Mouse (Mus musculus): ENCODE measurements around the gene Ifit1bl2. TPM values are rescaled to one million over a fixed set of nuclear protein-coding genes. Genes with fewer than 3 reads are reported as not detected.

Gene Ifit1bl2
- total RNA-seq, 2 experiments from 2014 or later: 0.20 TPM; not detected in 1

DNA sequence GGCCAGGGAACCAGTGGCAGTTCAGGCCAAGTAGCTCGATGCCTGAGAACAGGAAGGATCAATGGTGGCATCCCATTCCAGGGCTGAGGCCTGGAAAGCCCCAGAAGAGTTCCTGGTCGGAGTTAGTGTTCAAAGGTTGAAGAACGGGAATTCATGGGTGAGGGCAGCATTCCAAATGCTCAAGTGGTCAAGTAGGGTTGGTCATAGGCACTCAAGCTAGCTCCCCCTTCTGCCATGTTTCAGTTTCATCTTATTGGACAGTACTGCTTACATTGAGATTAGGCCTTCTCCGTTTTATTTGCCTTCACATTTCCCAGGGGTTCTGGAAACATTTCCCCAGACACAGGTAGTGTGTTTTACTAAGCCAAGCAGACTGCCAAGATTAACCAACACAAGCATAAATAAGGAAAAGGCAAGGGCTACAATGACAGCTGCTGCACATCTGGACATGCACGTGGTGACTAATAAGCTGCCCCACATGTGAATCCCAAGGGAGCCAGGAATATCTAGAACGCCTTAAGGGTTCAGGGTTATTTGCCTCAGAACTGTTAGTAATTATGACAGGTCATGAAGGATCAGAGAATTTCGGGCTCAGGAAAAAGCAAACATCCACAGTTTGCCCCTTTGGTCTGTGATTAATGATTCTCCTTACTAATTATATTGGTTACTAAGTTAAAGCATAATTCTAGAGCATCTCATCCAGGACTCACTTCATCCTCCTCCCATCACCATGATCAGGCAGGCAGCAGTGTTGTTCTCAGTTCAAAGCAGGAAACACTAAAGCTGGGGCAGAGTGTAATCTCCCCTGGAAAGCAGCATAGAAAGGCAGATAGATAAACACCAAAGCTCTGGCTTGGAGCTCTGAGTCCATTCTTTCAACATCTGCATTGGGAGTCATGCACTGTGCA lies 71.3 kb downstream of the Ifit1bl2 start:
- no peak for DNase-seq (ENCODE audit: low spot score in 2 of 2)

Other genes with a start within 250 kb of the Ifit1bl2 start
- not detected for gene Ch25h, start 165.6 kb downstream of the Ifit1bl2 start, total RNA-seq (2021)
- 100 to 1,000 TPM; 118 to 120 TPM for gene Lipa, start 113.3 kb downstream of the Ifit1bl2 start, total RNA-seq (2021)
- 1 to 10 TPM; 4.2 to 5.5 TPM for gene Ifit2, start 90.0 kb downstream of the Ifit1bl2 start, total RNA-seq (2021)
- gene Ifit3, start 57.2 kb downstream of the Ifit1bl2 start, total RNA-seq (2021): 1 to 10 TPM; 3.9 to 4.2 TPM
- under 1 TPM; 0.56 to 0.68 TPM for gene Ifit1bl1, start 38.8 kb downstream of the Ifit1bl2 start, total RNA-seq (2021)
- gene Ifit3b, start 32.8 kb downstream of the Ifit1bl2 start, total RNA-seq (2021): 1 to 10 TPM; 1.5 to 2.0 TPM
- 1 to 10 TPM; 1.2 to 1.7 TPM for gene Ifit1, start 128 bp upstream of the Ifit1bl2 start, total RNA-seq (2021)
- 10 to 100 TPM in 1 of 2 experiments, 1 to 10 TPM in 1; 5.9 to 10.2 TPM for gene Slc16a12, start 106.5 kb upstream of the Ifit1bl2 start, total RNA-seq (2021)
- gene Pank1, start 238.7 kb upstream of the Ifit1bl2 start, total RNA-seq (2021): 10 to 100 TPM; 27.1 to 29.7 TPM

All from adrenal gland, postnatal 4 days (tissue).